Mouse (Mus musculus) embryonic fibroblast, embryonic 13.5 days (primary cell): ENCODE results near the gene Tor1b.

Source experiments
- CTCF ChIP-seq: IDR thresholded peaks from 2 replicates; pipeline ENCODE4 v1.5.1; 2011; ENCODE audit warnings: mild to moderate bottlenecking, control low read depth, low read length, moderate library complexity, borderline replicate concordance; ENCODE audit not compliant: insufficient read depth
- POLR2A ChIP-seq: IDR thresholded peaks from 2 replicates; pipeline ENCODE4 v1.6.1; 2011; ENCODE audit warnings: low read depth, mild to moderate bottlenecking, control low read depth, low read length, moderate library complexity

DNA sequence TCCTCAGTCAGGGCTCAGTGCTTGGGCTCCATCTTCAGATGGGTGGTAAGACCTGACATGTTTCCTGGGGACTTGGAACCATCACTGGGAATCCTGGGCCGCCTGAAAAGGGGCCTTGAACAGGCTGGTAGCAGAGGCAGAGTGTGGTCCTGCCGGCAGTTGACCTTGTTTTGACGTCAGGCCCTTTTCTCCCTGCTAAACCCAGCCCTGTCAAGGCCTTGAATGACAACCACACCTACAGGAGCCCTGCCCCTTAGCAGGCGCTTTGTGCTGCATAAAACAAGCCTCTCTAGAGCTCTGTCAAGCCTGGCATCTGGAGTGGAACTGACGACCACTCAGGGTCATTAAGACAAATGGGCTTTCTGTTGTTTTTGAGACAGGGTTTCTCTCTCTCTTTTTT, 7.1 kb downstream of the Tor1b start:
- TF ChIP-seq CTCF (no peak), POLR2A (no peak)
